Mouse (Mus musculus) adrenal gland, postnatal 10 days (tissue): ENCODE data around the gene B430306N03Rik. TPM values are rescaled to one million over a fixed set of nuclear protein-coding genes. Genes with fewer than 3 reads are reported as not detected.
"Not testable (repeated sequence)": the region's sequence is repeated elsewhere in the genome, so short reads cannot be mapped to it uniquely, and the experiment has no call there.

Experiments used
- DNase-seq: peaks from one replicate; pipeline ENCODE4 v3.0.0; 2021; ENCODE audit warnings: mixed read lengths
- long read RNA-seq, 2 experiments: library from polyadenylated mRNA; stranded (forward); transcript quantifications; one replicate each; pipeline ENCODE4 v2.0.0; 2021
- total RNA-seq, 2 experiments: library from RNA; stranded (reverse); gene quantifications; 2 replicates each; pipeline ENCODE4 v1.2.3; 2021

B430306N03Rik gene
- under 1 TPM; 0.66 to 0.79 TPM for total RNA-seq
- long read RNA-seq, experiment 1, result 0 reads
- long read RNA-seq, experiment 2, result 0 reads

DNA sequence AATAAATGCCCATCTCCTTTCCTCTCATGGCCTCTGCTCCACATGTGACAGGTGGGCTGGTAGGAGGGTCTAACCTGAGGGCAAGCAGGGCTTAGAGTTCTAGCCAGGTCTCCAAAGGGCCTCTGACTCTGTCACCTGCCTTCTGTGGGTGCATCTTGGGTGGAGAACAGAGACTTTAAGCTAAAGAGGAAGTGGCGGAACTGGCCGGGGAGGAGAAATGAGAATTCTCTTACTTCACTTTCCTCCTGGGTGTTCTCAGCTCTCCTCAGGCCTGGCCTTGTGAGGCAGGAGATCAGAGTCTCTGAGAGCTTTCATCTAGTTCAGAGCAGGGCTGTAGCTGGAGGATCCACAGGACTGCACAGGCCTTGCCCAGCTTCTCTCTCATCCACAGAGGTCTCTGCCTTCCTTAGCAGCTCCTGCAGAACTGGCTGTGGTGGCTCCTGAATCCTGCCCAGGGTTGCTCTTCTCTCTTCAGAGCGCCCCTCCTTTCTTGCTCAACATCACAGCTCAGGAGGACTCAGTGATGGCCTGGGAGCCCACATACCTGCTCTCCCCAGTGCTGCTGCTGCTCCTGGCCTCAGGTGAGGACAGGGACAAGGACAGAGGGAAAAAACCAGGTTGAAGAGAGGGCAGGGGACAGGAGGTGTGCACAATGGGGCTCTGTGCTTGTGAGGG, at the start of gene B430306N03Rik:
B430306N03Rik (plus strand) TSS at position 237 of the 675 bp plus-strand sequence.
- not testable (repeated sequence) for DNase-seq

DNA sequence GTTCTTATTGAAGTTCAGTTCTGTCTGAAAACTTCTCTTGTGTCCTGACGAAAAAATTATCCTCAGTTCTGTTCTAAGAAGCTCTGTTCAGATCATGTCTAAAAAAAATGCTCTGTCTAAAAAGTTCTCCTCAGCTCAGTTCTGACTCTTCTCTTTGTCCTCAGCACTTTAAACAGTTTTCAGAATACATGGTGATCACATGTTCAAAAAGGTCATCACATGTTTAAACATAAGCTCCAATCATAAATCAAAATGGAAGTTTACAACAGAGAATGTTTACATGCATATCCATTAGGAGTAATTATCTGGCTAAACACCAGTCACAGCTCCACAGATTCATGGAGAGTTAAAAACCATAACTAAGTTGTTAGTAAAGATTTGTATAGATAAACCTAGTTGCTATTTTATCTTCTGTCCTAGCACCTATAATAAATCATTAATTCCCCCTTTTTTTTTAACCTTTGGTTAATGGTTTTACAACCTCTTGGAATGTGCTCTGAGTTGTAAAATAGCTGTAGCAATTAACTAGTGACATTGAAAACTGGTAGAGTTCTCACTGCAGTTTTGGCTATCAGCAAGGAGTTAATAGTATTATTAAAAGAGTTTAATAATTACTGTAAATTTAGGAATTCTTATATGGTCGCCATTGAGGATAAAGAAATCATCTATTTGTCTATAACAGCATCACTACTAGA, 49.2 kb upstream of the B430306N03Rik start:
- no peak for DNase-seq

GRCm38 (mm10) chr17:48267591-48267990, 48.4 kb upstream of the B430306N03Rik start:
- no peak for DNase-seq

GRCm38 (mm10) chr17:48268276-48268675, 47.7 kb upstream of the B430306N03Rik start:
- no peak for DNase-seq

DNA sequence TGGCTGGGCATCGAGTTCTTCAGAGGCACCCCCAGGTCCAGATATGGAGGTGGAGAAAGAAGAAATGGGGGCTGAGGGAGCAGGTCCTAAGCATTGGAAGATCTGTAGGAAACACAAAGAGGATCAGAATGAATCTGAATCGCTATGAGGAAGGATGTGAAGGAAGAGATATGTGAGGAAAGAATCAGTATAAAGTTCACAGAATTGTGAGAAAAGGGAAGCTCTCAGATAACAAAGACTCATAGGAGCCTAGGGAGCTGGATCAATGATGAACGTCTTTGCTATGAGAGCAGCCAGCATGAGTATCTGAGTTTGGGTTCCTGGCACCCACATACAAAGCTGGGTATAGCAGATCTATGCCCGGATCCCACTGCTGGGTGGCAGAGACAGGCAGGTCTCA, 46.1 kb upstream of the B430306N03Rik start:
- no peak for DNase-seq

GRCm38 (mm10) chr17:48272158-48272557, 43.8 kb upstream of the B430306N03Rik start:
- DNase-seq, result no peak

DNA sequence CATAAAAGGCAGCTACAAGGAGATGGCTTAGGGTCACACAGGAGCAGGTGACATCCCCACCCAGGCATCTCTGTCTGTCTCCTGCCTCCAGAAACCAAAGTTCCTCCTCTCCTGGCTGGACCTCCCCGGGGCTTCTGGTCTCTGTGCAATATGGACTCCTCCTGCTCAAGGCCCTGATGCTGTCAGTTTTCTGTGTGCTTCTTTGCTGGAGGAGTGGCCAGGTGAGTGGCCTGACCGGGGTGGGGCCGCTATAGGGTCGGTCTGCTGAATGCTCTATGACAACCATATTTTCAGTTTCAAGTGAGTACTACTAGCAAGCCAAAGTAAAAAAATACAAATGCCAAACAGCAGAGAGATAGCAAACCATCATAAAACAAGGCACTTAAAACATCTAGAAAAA, 43.3 kb upstream of the B430306N03Rik start:
- DNase-seq, result no peak

DNA sequence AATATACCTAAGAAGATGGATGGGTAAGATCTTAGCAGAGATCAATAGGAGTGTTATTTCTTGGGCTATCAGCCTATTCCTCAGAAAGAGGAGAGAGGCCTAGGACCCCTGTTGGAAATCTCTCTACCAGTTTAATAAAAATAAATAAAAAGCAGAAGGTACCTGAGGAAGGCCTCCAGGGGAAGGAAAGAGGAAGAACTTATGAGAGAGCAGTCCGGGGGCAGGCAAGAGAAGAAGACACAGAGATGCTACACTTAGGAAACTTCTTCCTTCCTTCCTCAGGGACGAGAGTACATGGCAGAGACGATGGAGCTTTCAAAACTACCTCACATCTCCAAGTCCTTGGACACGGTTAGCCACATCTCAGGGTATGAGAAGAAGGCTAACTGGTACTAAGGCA, 41.8 kb upstream of the B430306N03Rik start:
- no peak for DNase-seq

DNA sequence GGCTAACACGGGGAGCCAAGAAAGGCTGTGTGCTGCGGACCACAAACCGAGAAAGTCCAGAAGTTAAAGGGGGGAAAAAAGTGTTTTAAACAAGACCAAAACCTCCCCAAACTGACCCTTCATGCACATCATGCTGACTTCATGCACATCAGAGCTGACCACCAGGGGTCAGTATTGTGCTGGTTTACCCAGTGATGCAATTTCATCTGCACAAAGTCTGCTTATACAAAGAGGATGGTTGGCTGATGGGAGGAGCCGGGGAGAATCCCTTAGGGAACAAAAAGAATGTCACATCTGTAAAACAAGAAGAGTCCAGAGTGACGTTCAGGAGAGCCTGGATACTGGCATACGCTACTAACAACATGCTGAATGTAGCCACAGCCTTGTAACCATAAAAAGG, 41.1 kb upstream of the B430306N03Rik start:
- DNase-seq, result peak; percentile 86

DNA sequence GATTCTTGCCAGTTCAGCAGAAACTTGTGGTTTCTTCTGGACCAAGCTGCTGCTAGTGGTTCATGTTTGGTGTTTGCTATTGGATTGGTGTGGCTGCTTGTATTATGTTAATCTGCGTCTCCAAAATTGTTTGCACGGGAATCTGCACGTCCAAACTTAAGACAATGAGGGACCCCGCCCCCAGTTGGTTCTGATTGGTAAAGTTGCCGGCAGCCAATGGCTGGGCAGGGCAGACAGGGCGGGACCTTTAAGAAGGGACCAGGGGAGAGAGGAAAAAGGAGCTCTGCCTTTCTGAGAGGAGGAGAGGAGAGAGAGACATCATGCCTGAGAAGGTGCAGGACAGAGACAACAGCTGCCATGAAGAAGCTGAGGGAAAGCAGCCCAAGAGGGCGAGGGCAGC, 40.2 kb upstream of the B430306N03Rik start:
- no peak for DNase-seq

DNA sequence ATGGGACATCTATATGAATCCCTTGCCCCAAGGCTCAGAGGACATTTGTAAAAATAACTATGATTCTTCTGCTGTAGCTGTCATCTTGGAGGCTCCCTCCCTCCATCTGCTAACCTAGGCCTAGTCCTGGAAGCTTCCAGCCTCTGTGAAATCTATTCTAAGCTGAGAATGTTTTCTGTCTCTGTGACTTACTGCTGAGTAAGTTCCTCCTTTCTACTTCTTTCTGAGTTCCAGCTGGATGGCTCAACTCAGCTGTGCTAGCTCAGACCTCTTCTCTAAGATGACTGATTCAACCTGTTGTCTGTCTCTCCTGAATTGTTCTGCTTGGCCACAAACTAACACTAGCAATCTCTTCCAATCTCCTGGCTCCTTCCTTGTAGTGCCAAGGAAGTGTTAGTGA, 37.6 kb upstream of the B430306N03Rik start:
- no peak for DNase-seq

- DNase-seq, result no peak
Measured at GRCm38 (mm10) chr17:48279002-48279401, 36.9 kb upstream of the B430306N03Rik start.

- DNase-seq, result no peak
Measured at GRCm38 (mm10) chr17:48280943-48281738, 34.8 kb upstream of the B430306N03Rik start.

DNA sequence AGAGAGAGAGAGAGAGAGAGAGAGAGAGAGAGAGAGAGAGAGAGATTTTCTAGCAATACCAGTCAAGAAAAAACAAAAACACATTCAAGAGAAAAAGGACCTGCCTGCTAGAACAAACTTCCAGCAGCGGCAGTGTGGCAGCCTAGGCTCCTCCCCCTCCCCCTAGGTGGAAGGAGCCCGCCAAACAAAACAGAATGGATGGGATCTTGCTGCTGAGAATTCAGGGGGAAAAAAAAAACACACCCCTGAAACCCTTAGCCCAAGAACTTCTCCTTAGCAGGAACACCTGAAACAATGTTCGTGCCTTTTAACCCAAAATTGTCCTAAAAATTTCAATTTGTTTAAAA, 34.2 kb upstream of the B430306N03Rik start:
- peak; percentile 18 for DNase-seq

GRCm38 (mm10) chr17:48286765-48287164, 29.2 kb upstream of the B430306N03Rik start:
- DNase-seq, result no peak

GRCm38 (mm10) chr17:48287276-48287675, 28.7 kb upstream of the B430306N03Rik start:
- no peak for DNase-seq

- DNase-seq, result no peak
Measured at GRCm38 (mm10) chr17:48293500-48294194, 22.3 kb upstream of the B430306N03Rik start.

- DNase-seq, result no peak
Measured at GRCm38 (mm10) chr17:48299203-48299602, 16.7 kb upstream of the B430306N03Rik start, which contains the start of gene Treml2. TSS of gene Treml2 (plus strand) at chr17:48299498.

DNA sequence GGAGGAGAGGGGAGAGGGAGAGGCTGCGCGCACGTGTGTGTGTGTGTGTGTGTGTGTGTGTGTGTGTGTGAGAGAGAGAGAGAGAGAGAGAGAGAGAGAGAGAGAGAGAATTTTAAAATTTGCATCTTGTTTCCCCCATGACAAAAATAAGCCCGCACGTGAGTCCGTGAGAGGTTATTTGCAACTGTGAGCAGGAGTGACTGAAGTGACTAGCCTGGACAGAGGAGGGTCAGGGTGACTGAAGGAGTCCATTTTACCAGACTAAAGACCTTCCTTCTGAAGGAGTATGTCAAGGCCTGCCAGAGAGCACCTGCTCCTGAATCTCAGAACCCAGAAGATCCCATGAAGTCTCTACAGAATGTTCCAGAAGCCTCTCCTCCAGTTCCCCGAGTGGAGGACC, 16.2 kb upstream of the B430306N03Rik start:
- DNase-seq, result no peak

GRCm38 (mm10) chr17:48300199-48300598, 15.7 kb upstream of the B430306N03Rik start:
- no peak for DNase-seq

- DNase-seq, result no peak
Measured at GRCm38 (mm10) chr17:48300861-48301260, 15.1 kb upstream of the B430306N03Rik start.

GRCm38 (mm10) chr17:48301792-48302191, 14.1 kb upstream of the B430306N03Rik start:
- DNase-seq, result no peak
